Mouse (Mus musculus): ENCODE measurements at regions not wholly inside any gene's neighbourhood (a gene's known extent, or its start where the extent isn't known, plus 50 kb on each side); places are given as distances from the start of the nearest gene placed in this dataset.

DNA sequence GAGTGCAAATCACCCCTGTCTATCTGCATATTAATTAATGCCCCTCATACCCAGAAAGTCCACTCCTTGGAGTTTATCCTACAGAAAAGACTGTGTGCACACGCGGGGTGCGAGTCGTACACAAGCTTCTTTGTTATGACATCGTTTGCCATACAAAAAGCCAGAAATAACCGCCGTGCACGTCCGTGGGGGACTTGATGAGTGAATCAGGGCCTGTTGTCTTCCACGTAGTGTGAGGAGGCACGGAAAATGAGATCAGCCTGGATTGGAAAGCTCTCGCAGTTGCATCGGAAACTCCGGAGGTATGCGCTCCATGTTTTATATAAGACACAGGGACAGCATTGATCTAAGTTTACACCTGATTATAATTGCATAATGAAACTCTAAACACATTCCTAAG lies 120.3 kb downstream of the Etnk1 start:
- peak; percentile 18 to 68 for DNase-seq (ENCODE audit: low spot score in 2 of 2)
- intact Hi-C loops (cut with DNase I): no loop called here

GRCm38 (mm10) chr6:143288491-143289130 lies 121.6 kb downstream of the Etnk1 start:
- intact Hi-C loops (cut with DNase I): loop anchor here (2.0 kb wide), 2 partner anchors 24 to 60 kb away; no protein-coding TSS in a partner anchor
- DNase-seq (ENCODE audit: low spot score in 2 of 2): peak; percentile 47 to 90

DNA sequence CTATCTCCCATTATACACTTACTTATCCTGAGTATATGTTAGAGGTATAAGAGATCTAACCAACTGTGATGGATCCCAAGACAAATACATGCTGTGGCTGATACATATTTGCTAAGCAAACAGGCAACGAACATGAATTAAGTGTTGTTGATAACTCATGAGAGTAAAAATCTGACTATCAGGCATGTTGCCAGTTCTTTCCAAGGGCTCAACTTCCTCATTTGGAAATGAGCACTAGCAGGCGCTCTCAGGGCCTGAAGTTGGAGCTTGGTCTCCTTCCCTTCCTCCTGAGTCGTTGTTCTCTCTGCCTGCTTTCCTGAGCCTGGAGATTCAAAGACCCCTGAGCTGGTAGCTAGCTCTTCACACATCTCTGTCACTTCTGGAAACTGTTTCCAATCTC lies 126.6 kb downstream of the Etnk1 start:
- intact Hi-C loops (cut with DNase I): no loop called here
- DNase-seq (ENCODE audit: low spot score in 2 of 2): no peak

DNA sequence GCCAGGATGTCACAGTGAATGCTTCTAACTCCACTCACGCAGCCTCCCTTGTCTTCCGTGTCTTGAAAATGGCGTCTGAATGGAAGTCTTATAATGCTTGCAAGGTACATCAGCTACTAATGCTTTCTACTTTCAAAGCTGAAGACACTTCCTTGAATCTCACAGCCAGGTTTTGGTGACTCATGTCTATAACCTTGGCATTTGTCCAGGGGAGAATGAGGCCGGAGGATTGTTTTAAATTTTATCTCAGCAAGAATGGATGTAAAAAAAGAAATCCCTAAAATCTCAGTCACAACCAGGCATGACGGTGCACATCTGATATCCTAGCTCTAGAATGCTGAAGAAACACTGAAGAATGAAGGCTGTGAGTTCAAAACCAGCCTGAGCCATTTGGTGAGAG lies 131.4 kb downstream of the Etnk1 start:
- DNase-seq (ENCODE audit: low spot score in 2 of 2): no peak
- intact Hi-C loops (cut with DNase I): no loop called here

GRCm38 (mm10) chr6:143301414-143301813 lies 134.4 kb downstream of the Etnk1 start:
- no peak for DNase-seq (ENCODE audit: low spot score in 2 of 2)
- intact Hi-C loops (cut with DNase I): no loop called here

- intact Hi-C loops (cut with DNase I): no loop called here
- DNase-seq (ENCODE audit: low spot score in 2 of 2): no peak
These were observed 140.3 kb downstream of the Etnk1 start for GRCm38 (mm10) chr6:143307327-143307726.

- intact Hi-C loops (cut with DNase I): no loop called here
These were observed 148.8 kb downstream of the Etnk1 start for GRCm38 (mm10) chr6:143315859-143316258.

GRCm38 (mm10) chr6:143320426-143320825 lies 153.4 kb downstream of the Etnk1 start:
- intact Hi-C loops (cut with DNase I): loop anchor here (5.0 kb wide), 2 partner anchors 887 to 1647 kb away; no protein-coding TSS in a partner anchor
- peak in 1 of 2 experiments; percentile 22 for DNase-seq (ENCODE audit: low spot score in 2 of 2)

More at GRCm38 (mm10) chr6:143315859-143316258, 148.8 kb downstream of the Etnk1 start:
- DNase-seq (ENCODE audit: low spot score in 2 of 2): no peak

DNA sequence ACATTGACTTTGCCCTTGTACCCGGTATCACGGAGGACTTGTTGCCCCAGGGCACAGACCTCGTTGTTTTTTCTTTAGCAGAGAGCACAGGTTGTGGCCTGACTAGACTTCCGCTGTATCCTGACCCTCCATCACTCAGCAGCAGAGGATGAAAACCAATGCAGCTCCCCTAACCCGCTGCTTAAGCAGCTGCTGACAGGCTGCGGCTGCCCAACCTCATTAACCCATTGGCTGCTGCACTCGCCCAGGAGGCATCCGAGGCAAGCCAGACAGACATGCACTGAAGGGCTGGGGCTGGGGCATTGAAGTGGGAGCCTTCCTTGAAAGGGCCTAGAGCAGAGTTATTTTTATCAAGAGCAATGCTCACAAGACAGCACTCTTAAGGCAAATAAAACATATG lies 157.6 kb downstream of the Etnk1 start:
- no peak for DNase-seq (ENCODE audit: low spot score in 2 of 2)
- intact Hi-C loops (cut with DNase I): loop anchor here (5.0 kb wide), 2 partner anchors 883 to 1643 kb away; no protein-coding TSS in a partner anchor

DNA sequence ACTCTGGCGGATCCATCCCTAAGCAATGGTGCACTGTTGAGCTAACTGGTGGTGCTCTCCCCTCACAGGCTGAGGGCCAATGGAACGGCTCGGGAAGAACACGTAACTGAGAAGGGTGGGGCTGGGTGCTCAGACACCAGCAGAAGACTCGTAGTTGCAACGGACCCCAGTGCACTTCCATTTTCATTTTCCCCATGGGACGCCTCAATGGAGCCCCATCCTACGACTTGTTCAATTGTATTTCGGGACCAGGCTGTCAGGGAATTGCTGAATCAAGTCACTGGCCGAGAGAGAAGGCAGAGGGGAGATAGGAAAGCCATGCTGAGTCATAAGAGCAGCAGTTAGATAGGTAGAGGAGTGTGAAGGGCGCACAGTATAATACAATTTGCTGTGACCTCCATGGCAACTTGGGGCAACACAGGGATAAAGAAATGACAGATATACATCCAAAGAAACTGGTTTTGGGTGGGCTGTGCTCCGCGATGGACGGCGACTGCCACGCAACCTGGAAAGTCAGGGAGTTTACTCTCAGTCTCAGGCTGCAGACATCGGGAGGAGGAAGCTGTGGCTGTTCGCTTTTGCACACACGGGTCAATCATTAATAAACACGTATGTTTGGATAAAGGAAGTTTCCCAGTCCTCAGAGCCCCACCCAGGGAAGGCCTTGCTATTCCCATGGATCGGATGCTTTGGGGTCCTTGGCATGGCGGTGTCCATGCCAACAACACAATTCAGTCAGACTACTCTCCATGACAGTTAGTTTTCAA lies 160.1 kb downstream of the Etnk1 start:
- no peak for DNase-seq (ENCODE audit: low spot score in 2 of 2)
- intact Hi-C loops (cut with DNase I): no loop called here

GRCm38 (mm10) chr6:143327788-143328187 lies 160.8 kb downstream of the Etnk1 start:
- DNase-seq (ENCODE audit: low spot score in 2 of 2): no peak
- intact Hi-C loops (cut with DNase I): no loop called here

- peak; percentile 16 to 74 for DNase-seq (ENCODE audit: low spot score in 2 of 2)
- intact Hi-C loops (cut with DNase I): no loop called here
These were observed 161.2 kb downstream of the Etnk1 start for GRCm38 (mm10) chr6:143328202-143328601.

GRCm38 (mm10) chr6:143329096-143329495 lies 162.1 kb downstream of the Etnk1 start:
- intact Hi-C loops (cut with DNase I): no loop called here
- DNase-seq (ENCODE audit: low spot score in 2 of 2): no peak

DNA sequence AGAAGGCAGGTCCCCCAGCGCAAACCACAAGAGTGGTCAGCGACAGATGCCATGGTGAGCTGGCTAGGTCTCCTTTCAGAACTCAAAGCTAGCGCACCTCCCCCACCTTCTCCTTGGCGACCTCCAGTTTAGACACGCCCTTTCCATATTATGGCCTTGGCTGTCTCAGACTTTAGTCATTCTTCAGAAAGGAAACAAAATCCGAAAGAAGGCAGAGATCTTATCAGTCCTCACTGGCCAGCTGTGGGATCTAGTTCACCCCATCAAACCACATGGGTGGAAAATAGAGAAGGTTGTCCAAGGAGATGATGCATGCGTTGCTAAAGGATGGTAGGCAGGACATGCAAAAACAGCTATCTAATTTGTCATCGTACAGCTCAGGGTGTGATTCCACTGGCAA lies 166.5 kb downstream of the Etnk1 start:
- intact Hi-C loops (cut with DNase I): no loop called here
- DNase-seq (ENCODE audit: low spot score in 2 of 2): no peak

DNA sequence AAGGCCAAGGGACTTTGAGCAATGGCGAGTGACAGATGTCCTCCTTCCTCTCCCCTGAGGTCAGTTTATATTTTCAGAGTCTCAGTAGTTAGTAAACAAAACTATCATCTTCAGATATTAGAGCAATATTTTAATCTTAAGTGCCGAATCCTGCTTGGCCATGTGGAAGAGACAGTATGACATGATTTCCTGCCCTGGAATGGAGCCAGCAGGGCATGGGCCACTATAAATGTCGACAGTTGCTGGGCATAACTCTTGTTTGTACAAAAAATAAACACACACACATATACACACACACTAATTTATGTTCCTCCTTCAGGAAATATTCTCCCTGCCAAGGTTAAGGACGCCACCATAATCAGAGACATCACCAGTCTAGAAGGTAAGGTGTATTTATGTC lies 169.6 kb downstream of the Etnk1 start:
- DNase-seq (ENCODE audit: low spot score in 2 of 2): no peak
- intact Hi-C loops (cut with DNase I): no loop called here

DNA sequence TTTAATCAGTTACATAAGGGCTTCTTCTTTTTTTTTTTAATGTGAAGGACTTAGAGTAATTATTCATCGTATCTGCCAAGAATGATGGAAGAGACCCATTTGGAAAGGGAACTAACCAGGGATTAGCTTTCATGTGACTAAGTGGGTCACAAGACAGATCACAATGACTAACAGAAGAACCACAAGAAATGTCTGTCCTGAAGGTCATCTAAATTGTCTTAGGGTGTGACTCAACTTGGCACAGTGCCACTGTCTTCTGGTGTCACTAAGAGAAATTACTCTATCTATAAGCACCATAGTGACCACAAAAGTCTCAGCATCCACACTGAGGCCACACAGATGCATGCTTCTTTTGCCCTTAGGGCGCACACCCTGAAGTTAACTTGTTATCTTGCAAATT lies 182.0 kb downstream of the Etnk1 start:
- DNase-seq (ENCODE audit: low spot score in 2 of 2): no peak
- intact Hi-C loops (cut with DNase I): no loop called here

- intact Hi-C loops (cut with DNase I): no loop called here
- DNase-seq (ENCODE audit: low spot score in 2 of 2): no peak
These were observed 192.5 kb downstream of the Etnk1 start for GRCm38 (mm10) chr6:143359320-143360032.

- intact Hi-C loops (cut with DNase I): no loop called here
- DNase-seq (ENCODE audit: low spot score in 2 of 2): no peak
These were observed 194.2 kb downstream of the Etnk1 start for GRCm38 (mm10) chr6:143361149-143361725.

DNA sequence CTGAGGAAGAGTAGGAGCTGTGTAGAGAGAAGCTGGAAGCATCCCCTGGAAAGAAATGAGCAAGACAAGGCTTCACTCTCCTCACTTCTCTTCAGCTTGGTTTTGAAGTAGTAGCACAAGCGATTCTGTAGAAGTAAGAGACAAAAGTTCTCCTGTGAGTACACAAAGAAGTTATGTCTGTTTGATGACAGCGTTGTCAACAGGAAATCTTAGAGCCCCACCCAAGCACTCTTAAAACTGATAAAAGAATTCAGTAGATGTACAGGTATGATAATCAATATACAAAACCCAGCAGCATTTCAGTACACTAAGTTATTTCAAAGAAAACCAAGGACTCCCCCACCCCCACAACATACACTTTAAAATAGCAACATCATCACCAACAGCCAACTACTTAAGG lies 194.9 kb downstream of the Etnk1 start:
- intact Hi-C loops (cut with DNase I): no loop called here
- no peak for DNase-seq (ENCODE audit: low spot score in 2 of 2)

GRCm38 (mm10) chr6:143365840-143366239 lies 198.8 kb downstream of the Etnk1 start:
- DNase-seq (ENCODE audit: low spot score in 2 of 2): peak in 1 of 2 experiments; percentile 29
- intact Hi-C loops (cut with DNase I): no loop called here
